Mouse (Mus musculus) limb, embryonic 15.5 days (tissue): ENCODE data around the gene Dhrs7b. TPM values are rescaled to one million over a fixed set of nuclear protein-coding genes. Genes with fewer than 3 reads are reported as not detected.
"Not testable (repeated sequence)": the region's sequence is repeated elsewhere in the genome, so short reads cannot be mapped to it uniquely, and the experiment has no call there.

Experiments
- ATAC-seq: fragments of 200-750 bp; cut with Nextera tagmentation; 2 replicates; pipeline ENCODE4 v1.8.0; 2017; ENCODE audit warnings: low read depth, moderate TSS enrichment; ENCODE audit not compliant: insufficient number of reproducible peaks, low FRiP score, low TSS enrichment
- H3K27ac ChIP-seq: fragments of 300-500 bp; sonication (generic); 2 replicates; pipeline ENCODE4 v1.5.1; 2015; ENCODE audit warnings: moderate library complexity, mild to moderate bottlenecking, inconsistent platforms
- H3K27me3 ChIP-seq: fragments of 300-500 bp; sonication (generic); 2 replicates; pipeline ENCODE4 v1.6.1; 2015; ENCODE audit warnings: inconsistent platforms
- H3K36me3 ChIP-seq: fragments of 300-500 bp; sonication (generic); 2 replicates; pipeline ENCODE4 v1.6.1; 2015; ENCODE audit warnings: inconsistent platforms
- H3K4me1 ChIP-seq: fragments of 300-500 bp; sonication (generic); 2 replicates; pipeline ENCODE4 v1.6.1; 2015; ENCODE audit warnings: inconsistent platforms
- H3K4me2 ChIP-seq: fragments of 300-500 bp; sonication (generic); 2 replicates; pipeline ENCODE4 v1.6.1; 2015; ENCODE audit warnings: mild to moderate bottlenecking, inconsistent platforms
- H3K4me3 ChIP-seq: fragments of 300-500 bp; sonication (generic); 2 replicates; pipeline ENCODE4 v1.5.1; 2015; ENCODE audit warnings: mild to moderate bottlenecking, inconsistent platforms
- H3K9ac ChIP-seq: fragments of 300-500 bp; sonication (generic); 2 replicates; pipeline ENCODE4 v1.6.1; 2015; ENCODE audit warnings: inconsistent platforms
- H3K9me3 ChIP-seq: fragments of 300-500 bp; sonication (generic); 2 replicates; pipeline ENCODE4 v1.6.1; 2016; ENCODE audit warnings: inconsistent platforms
- WGBS: fragments of 180-500 bp; shearing (Covaris S2); methylation state at CpG from one replicate; pipeline ENCODE4 v1.1.7; 2015; 5-methylcytosine and 5-hydroxymethylcytosine counted together
- polyA plus RNA-seq: library from polyadenylated mRNA; unstranded; fragments of >200 nt; fragmentation: Nextera tagmentation; extraction: Ambion mirVana; gene quantifications from 2 replicates; pipeline ENCODE4 v1.2.1, GENCODE M21; 2015

Dhrs7b gene
- polyA plus RNA-seq, 1 experiment from 2014 or later, result 37.8 TPM

DNA sequence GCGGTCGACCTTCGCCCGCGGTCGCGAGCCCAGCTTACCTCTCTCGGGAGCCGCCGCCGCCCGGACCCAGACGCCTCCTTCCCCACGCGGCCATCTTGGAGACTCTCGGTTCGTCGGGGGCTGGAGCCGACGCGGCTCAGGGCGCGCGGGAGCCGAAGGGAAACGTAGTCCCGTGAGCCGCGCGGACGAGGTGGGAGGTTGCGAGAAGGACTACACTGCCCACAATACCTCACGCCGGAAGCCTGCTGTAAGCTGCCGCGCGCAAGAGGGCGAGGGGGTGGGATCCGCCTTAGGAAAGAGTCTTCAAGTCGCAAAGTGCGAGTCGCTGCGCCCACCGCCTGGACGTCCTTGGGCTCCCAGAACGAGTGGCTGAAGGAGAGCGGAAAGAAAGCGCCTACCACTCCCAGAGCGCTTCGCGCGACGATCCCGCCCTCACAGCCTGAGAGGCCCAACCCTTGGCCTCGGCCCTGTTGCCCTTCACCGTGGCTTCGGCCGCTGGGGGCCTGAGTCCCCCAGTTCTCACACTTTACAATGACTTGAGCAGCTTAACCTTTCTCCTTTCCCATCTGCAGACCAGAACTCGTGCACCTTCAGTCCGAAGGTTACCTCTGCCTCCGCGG, 48.4 kb downstream of the Dhrs7b start, which contains the start of gene Tmem11:
Tmem11 (minus strand) TSS at position 598 of the 620 bp plus-strand sequence.
- Histone ChIP-seq H3K9ac (peak within 1 kb of the TSS; percentile 89), H3K27me3 (no peaks in the 10 kb centered on the region), H3K36me3 (peaks cover 12% of the 10 kb centered on the region), H3K9me3 (no peaks in the 10 kb centered on the region), H3K27ac (peak within 1 kb of the TSS; percentile 98), H3K4me2 (peak within 1 kb of the TSS; percentile 62), H3K4me3 (peak within 1 kb of the TSS; percentile 97), H3K4me1 (peaks cover 38% of the 10 kb centered on the region)
- WGBS, result under 1% methylated on average over 62 of the region's 62 CpGs
- ATAC-seq, result peak; percentile 98

DNA sequence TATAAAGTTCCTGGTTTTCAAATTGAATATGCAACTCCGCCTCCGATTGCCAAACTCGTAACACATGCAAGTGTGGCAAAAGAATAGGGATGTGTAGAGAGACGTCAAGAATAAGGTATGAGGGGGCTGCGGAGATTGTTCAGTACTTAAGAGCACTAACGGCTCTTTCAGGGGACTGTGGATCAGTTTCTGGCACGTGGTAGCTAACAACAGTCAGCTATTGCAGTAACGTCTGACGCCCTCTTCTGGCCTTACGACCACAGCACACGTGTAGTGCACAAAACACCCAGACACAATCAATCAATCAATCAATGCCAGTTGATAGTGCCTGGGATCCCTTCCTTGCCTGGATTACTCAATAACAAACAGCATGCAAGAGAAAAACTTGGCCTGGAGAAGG, 49.0 kb downstream of the Dhrs7b start:
- H3K4me2 ChIP-seq, result peak overlapping the region; percentile 62
- peak overlapping the region; percentile 73; the same call in 1 of the 2 replicates for H3K9ac ChIP-seq
- no peaks in the 10 kb centered on the region for H3K27me3 ChIP-seq
- H3K4me1 ChIP-seq, result peaks cover 35% of the 10 kb centered on the region
- no peaks in the 10 kb centered on the region for H3K9me3 ChIP-seq
- 1% methylated on average over 11 of the region's 11 CpGs for WGBS
- H3K36me3 ChIP-seq, result peaks cover 8% of the 10 kb centered on the region; the same call in 1 of the 2 replicates
- no peak for ATAC-seq
- peak overlapping the region; percentile 97 for H3K4me3 ChIP-seq
- peak overlapping the region; percentile 98 for H3K27ac ChIP-seq

- H3K27me3 ChIP-seq, result no peaks in the 10 kb centered on the region
- no peak overlapping the region for H3K9ac ChIP-seq
- WGBS, result 84% methylated on average over 4 of the region's 4 CpGs
- H3K36me3 ChIP-seq, result peaks cover 3% of the 10 kb centered on the region; the same call in 1 of the 2 replicates
- H3K4me2 ChIP-seq, result no peak overlapping the region
- no peak overlapping the region for H3K4me3 ChIP-seq
- peaks cover 24% of the 10 kb centered on the region for H3K4me1 ChIP-seq
- no peak for ATAC-seq
- H3K27ac ChIP-seq, result no peak overlapping the region
- no peaks in the 10 kb centered on the region for H3K9me3 ChIP-seq
Observed at GRCm38 (mm10) chr11:60880559-60880958, 50.1 kb downstream of the Dhrs7b start.

- H3K36me3 ChIP-seq, result peaks cover 6% of the 10 kb centered on the region; the same call in 1 of the 2 replicates
- H3K4me2 ChIP-seq, result no peak overlapping the region
- H3K9ac ChIP-seq, result no peak overlapping the region
- H3K4me3 ChIP-seq, result no peak overlapping the region
- WGBS, result 77% methylated on average over 3 of the region's 3 CpGs
- no peaks in the 10 kb centered on the region for H3K27me3 ChIP-seq
- ATAC-seq, result no peak
- H3K27ac ChIP-seq, result no peak overlapping the region
- H3K4me1 ChIP-seq, result peaks cover 12% of the 10 kb centered on the region
- no peaks in the 10 kb centered on the region for H3K9me3 ChIP-seq
Observed at GRCm38 (mm10) chr11:60882386-60882785, 52.0 kb downstream of the Dhrs7b start.

DNA sequence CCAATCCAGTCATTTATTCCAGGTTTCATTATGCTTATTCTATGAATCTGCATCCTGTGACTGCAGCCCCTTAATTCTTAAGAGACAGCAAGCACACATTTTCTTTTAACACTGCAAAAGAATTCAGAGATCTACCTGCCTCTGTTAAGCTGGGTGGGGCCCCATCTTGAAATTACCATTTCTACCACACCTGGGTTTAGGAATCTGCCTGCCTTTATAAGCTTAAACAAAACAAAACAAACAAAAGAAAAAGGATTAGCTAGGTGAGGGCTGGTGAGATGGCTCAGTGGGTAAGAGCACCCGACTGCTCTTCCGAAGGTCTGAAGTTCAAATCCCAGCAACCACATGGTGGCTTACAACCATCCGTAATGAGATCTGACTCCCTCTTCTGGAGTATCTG, 56.6 kb downstream of the Dhrs7b start:
- not testable (repeated sequence) for H3K27ac ChIP-seq, H3K36me3 ChIP-seq, H3K4me3 ChIP-seq, H3K4me2 ChIP-seq, H3K9ac ChIP-seq, ATAC-seq, H3K4me1 ChIP-seq, H3K27me3 ChIP-seq, H3K9me3 ChIP-seq
- WGBS, result 89% methylated on average over 3 of the region's 3 CpGs

- 54% methylated on average over 2 of the region's 2 CpGs for WGBS
- Histone ChIP-seq H3K4me3 (no peak overlapping the region), H3K36me3 (0 out of 2 replicates have a peak, but pooled peaks cover 3% of the 10 kb centered on the region), H3K27ac (no peak overlapping the region), H3K9ac (no peak overlapping the region), H3K4me2 (no peak overlapping the region), H3K27me3 (no peaks in the 10 kb centered on the region), H3K4me1 (no peaks in the 10 kb centered on the region), H3K9me3 (no peaks in the 10 kb centered on the region)
- no peak for ATAC-seq
Observed at GRCm38 (mm10) chr11:60889861-60890260, 59.4 kb downstream of the Dhrs7b start.

DNA sequence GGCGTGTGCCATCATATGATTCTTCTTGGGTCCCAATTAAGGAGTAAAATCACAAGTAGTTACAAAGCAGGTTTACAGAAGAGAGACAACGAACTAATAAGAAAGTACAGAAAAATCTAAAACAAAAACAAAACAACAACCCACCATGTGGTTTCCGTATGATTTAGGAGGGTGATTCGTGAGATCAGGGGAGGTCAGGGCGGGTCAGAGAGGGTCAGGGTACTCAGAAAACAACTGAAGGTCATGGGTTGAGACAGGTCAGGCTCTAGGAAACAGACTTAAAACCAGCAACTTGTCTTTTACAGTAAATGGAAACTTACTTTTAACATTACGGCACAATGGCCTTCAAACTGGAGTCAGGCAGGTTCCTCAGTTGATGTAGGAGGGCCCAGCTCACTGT, 59.9 kb downstream of the Dhrs7b start:
- Histone ChIP-seq H3K4me3 (no peak overlapping the region), H3K36me3 (0 out of 2 replicates have a peak, but pooled peaks cover 3% of the 10 kb centered on the region), H3K27ac (no peak overlapping the region), H3K27me3 (no peaks in the 10 kb centered on the region), H3K9me3 (no peaks in the 10 kb centered on the region), H3K4me2 (no peak overlapping the region), H3K4me1 (no peaks in the 10 kb centered on the region), H3K9ac (no peak overlapping the region)
- 52% methylated on average over 6 of the region's 6 CpGs for WGBS
- ATAC-seq, result no peak

DNA sequence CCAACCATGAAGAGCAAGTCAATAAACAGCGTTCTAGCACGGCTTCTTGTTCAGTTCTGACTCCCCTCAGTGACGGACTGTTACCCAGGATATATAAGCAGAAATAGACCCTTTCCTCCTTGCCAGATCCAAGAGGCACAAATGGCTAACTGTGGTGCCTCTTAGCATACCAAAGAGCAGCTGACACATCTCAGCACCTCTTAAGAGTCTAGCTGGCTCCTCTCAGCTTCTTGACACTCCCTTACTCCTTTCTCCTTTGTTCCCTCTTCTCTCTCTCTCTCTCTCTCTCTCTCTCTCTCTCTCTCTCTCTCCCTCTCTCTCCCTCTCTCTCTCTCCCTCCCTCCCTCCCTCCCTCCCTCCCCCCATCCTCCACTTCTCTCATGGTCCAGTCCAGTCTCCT, 60.3 kb downstream of the Dhrs7b start:
- Histone ChIP-seq H3K4me3 (no peak overlapping the region), H3K36me3 (0 out of 2 replicates have a peak, but pooled peaks cover 2% of the 10 kb centered on the region), H3K9me3 (no peaks in the 10 kb centered on the region), H3K4me1 (peaks cover under 1% of the 10 kb centered on the region; the same call in 1 of the 2 replicates), H3K27me3 (no peaks in the 10 kb centered on the region), H3K9ac (no peak overlapping the region), H3K4me2 (no peak overlapping the region), H3K27ac (no peak overlapping the region)
- 58% methylated on average over 3 of the region's 3 CpGs for WGBS
- ATAC-seq, result no peak

DNA sequence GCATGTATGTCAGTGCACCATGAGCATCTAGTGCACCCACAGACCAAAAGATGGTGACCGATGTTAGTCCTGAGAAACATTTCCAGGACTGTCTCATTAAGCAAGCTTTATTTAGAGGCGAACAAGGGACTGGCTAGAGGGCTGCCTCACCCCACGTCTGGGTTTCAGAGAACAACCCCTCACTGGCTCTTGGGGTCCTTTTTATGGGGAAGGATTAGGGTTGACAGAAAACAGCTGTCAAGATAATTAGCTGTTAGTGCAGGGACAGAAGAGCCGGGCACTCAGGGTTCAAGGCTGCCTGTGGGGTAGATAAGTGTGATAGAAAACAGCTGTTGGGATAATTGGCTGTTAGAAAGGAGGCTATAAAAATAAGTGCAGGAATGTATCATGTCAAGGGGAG, 65.5 kb downstream of the Dhrs7b start:
- no peaks in the 10 kb centered on the region for H3K9me3 ChIP-seq
- H3K9ac ChIP-seq, result no peak overlapping the region
- no peak overlapping the region for H3K4me2 ChIP-seq
- WGBS, result 6% methylated on average over 4 of the region's 4 CpGs
- no peaks in the 10 kb centered on the region for H3K36me3 ChIP-seq
- no peak for ATAC-seq
- peaks cover 5% of the 10 kb centered on the region; the same call in 1 of the 2 replicates for H3K4me1 ChIP-seq
- no peaks in the 10 kb centered on the region for H3K27me3 ChIP-seq
- H3K4me3 ChIP-seq, result no peak overlapping the region
- H3K27ac ChIP-seq, result no peak overlapping the region; the same call in 1 of the 2 replicates

DNA sequence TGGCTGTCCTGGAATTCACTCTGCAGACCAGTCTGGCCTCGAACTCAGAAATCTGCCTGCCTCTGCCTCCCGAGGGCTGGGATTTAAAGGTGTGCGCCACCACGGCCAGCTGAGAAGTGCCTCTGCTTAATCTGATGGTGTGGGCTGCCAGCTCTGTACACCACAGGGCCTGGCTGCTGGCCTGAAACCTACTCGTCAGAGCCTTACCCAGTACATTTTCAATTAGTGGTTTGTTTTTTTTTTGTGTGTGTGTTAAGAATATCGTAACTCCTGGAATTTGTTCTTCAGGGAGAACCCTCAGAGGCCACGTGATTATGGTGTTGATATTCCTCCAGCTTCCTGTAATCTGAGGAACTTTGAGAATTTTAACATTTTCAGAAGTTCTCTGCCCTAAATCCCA, 71.6 kb downstream of the Dhrs7b start:
- Histone ChIP-seq H3K9ac (no peak overlapping the region), H3K9me3 (no peaks in the 10 kb centered on the region), H3K27ac (no peak overlapping the region; the same call in 1 of the 2 replicates), H3K36me3 (peaks cover 35% of the 10 kb centered on the region), H3K4me3 (no peak overlapping the region), H3K4me1 (0 out of 2 replicates have a peak, but pooled peaks cover 6% of the 10 kb centered on the region), H3K4me2 (no peak overlapping the region), H3K27me3 (no peaks in the 10 kb centered on the region)
- no peak for ATAC-seq
- WGBS, result 53% methylated on average over 7 of the region's 7 CpGs

- no peak overlapping the region; the same call in 1 of the 2 replicates for H3K27ac ChIP-seq
- H3K4me1 ChIP-seq, result 0 out of 2 replicates have a peak, but pooled peaks cover 6% of the 10 kb centered on the region
- H3K27me3 ChIP-seq, result no peaks in the 10 kb centered on the region
- H3K9me3 ChIP-seq, result no peaks in the 10 kb centered on the region
- H3K4me3 ChIP-seq, result no peak overlapping the region
- no peak overlapping the region for H3K9ac ChIP-seq
- ATAC-seq, result no peak
- H3K4me2 ChIP-seq, result no peak overlapping the region
- H3K36me3 ChIP-seq, result peaks cover 35% of the 10 kb centered on the region
- 32% methylated on average over 4 of the region's 4 CpGs for WGBS
Observed at GRCm38 (mm10) chr11:60902486-60902885, 72.1 kb downstream of the Dhrs7b start.

DNA sequence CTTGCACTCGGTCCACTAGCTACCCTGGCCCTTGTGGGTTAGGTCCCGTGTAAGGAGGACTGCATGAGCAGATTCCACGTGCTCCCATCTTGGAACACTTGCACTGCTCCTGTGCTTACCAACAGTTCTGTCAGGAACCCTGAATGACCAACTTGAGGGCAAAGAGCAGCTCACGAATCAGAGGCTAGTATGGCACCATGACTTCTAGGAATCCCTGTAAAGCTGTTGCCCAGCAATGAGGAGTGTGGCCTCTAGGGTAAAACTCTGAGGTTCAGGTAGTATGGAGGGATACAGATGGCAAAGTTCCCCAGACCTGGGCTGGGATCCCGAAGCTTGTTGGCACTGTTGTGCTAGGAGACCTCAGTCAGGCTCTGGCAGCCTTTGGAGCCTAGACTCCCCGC, 73.2 kb downstream of the Dhrs7b start:
- H3K4me2 ChIP-seq, result no peak overlapping the region
- no peaks in the 10 kb centered on the region for H3K9me3 ChIP-seq
- H3K4me1 ChIP-seq, result 0 out of 2 replicates have a peak, but pooled peaks cover 6% of the 10 kb centered on the region
- ATAC-seq, result no peak
- H3K36me3 ChIP-seq, result peaks cover 35% of the 10 kb centered on the region
- 88% methylated on average over 6 of the region's 6 CpGs for WGBS
- no peak overlapping the region for H3K4me3 ChIP-seq
- H3K9ac ChIP-seq, result no peak overlapping the region
- H3K27me3 ChIP-seq, result no peaks in the 10 kb centered on the region
- H3K27ac ChIP-seq, result no peak overlapping the region
